Mouse (Mus musculus) A20 (cell line): ENCODE measurements at regions not wholly inside any gene's neighbourhood (a gene's known extent, or its start where the extent isn't known, plus 50 kb on each side); places are given as distances from the start of the nearest gene placed in this dataset.

Source experiments
- DNase-seq: peaks from one replicate; pipeline ENCODE4 v3.0.0-alpha.2; 2011; ENCODE audit warnings: low read depth, low spot score

- DNase-seq = no peak
These were observed 117.7 kb upstream of the Neo1 start for GRCm38 (mm10) chr9:59153945-59154344.

DNA sequence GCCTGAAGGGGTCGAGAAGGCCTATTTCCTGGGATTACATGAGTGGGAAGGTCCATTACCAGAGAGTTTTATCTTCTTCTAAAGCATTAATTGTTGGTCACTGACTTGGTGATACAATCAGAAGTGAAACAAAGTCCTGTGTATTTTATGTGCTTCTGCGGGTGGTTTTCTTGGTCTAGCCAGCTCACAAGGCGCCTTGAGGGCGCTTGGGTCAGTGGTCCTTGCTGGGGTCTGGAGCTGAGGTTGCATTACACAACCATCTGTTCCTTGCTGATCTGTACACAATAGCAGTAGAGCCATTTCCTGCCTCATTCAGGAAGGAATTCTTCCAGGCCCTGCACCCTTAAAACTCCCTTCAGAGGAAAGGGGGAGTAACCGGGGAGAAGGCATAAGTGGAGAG lies 116.9 kb upstream of the Neo1 start:
- no peak for DNase-seq

DNA sequence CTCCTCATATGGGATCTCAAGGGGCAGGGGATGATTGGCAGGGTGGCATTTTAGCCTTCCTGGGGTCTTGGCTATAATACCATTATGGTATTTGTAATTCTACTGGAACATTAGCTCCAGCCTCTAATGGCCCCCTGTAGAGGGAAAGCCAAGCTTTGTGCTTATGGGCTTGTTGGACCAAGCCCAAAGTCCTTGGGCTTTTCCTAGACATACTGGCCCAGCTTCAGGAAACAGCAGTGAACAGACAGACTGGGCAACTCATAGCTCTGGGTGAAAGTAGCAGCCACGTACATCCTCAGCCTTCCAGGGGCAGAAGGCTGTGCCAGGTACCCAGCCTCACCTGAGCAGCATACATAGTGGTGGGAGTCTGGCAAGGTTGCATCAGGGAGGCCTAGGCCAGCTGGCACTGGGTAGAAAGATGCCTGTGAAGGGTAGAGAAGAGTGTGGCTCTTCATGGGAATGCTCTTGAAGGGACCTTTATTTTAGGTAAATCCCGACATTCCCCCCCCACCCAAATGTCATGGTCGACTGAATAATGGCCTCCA lies 108.1 kb upstream of the Neo1 start:
- DNase-seq = no peak

GRCm38 (mm10) chr9:59143610-59144009 lies 107.4 kb upstream of the Neo1 start:
- DNase-seq = no peak

DNA sequence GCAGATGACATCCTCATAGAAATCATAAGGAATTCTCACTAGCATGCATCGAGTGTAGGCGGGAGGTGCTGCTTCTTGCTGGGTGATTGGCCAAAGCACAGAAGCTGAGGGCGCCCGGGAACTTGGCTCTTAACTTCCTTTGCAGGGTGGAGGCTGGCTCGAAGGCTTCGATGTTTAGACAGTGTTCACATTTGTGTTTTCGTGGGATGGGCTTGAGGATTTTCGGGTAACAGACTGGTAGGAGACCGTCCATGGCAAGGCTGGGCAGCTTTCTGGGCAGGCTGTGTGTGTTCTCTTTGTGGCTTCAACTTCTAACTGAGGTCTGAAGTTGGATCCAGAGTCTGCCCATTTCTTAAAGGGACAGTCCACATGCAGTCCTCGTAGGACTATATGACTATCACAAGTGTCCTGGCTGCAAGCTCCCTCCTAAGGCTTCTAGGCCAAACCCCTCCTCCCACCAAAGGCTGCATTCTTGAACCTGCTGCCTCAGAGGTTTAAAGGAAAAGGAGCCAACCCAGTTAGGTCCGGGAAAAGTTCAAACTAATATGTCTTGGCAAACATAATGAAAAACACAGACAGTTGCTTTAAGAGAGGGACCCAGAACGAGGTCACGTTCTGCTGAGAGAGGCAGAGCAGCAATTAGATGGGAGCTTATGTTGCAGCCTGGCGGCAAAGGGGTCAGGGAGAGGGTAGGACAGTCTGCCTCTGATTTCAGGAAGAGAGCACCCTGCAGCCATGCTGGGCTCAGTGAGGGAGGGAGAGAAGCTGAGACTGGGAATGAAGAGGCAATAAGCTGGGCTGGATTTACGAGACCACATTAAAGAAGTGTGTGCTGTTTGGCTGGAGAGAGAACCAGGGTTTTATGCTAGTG lies 98.2 kb upstream of the Neo1 start:
- DNase-seq = no peak

- DNase-seq = no peak
These were observed 93.6 kb upstream of the Neo1 start for GRCm38 (mm10) chr9:59129699-59130340.

- DNase-seq = no peak
These were observed 93.0 kb upstream of the Neo1 start for GRCm38 (mm10) chr9:59129252-59129651.

GRCm38 (mm10) chr9:59128023-59128422 lies 91.8 kb upstream of the Neo1 start:
- no peak for DNase-seq

GRCm38 (mm10) chr9:59125886-59126285 lies 89.6 kb upstream of the Neo1 start:
- DNase-seq = no peak

DNA sequence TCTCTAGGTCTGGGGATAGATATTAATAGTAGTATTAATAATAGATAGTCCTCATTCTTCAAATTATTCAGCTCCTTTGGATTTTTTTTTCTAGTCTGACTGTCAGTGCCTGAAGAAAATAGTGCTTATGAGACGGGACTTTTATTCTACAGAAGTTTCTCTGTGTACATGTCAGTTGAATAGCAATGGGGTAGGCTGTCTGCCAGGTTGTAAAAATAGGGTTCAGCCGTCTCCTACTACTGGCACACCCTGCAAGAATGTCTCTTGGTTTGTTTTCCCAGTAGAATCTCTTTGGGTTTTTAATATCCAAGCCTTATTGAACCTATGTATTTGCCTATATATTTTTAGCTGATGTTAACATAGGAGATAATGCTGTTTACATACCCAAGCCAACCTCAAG lies 80.3 kb upstream of the Neo1 start:
- DNase-seq = no peak

DNA sequence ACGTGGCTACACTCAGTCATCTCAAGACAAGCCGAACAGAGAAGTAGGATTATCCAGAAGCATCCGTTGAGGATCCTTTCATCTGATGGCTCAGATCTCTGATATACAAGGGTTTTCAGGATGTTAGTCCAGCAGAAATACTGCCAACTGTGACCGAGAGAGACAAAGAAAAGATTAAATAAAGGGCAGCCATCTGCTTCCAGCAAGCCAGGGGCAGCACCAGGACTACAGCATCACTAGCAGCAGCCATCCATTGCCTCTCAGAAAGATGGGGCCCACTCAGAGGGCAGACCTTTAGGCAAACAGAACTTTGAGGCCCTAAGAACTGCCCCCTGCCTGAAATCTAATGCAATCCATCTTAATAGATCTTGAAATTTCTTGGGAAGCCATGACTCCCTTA lies 77.6 kb upstream of the Neo1 start:
- no peak for DNase-seq

GRCm38 (mm10) chr9:59099738-59100137 lies 63.5 kb upstream of the Neo1 start:
- no peak for DNase-seq

DNA sequence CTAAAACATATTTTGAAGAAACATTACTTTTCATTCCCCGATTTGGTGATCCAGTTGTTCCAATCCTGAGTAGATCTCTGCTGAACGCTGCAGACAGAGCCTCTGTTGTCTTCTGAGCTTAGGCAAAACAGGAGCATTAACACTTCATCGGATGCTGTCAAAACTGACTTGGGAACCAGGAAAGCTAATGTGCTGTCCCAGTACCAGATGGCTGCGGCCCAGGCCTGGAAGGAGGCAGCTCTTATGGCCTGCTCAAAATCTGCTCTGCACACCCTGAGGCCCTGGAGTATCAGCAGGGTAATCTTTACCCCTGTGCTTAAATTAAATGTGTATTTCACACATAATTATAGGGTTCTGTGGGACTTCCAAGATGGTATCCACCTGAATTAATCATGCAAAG lies 61.3 kb upstream of the Neo1 start:
- no peak for DNase-seq

DNA sequence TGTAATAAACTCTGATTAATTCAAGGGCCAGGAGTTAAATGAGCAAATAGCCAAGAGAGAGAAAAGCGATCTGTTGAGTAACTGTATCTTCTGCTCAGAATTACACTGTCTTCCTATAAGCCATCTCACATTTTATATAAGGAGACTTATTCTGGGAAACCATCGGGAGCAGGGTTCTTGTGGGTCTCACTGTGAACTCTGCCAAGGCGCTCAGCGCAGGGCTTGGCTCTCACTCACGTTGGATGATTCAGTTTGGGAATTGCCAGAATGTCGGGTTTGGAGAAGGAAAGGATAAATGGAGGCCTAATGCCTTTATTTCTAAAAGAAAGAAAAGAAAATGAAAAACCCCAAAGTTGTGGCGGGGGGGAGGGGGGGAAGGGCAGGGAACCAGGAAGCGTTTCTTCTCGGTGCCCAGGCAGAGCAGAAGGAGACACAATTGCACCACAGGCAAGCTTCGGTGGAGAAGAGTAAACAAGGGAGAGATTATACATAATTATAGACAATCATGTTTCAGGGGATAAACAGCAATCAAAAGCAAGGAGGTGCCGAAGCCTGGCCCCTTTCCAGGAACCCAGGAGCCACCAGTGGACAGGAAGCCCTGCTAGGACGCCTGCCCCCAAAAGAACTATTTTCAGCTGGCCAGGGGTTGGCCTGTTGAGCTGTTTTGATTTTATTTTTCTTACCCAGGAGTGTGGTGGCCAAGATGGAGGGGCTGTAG lies 60.5 kb upstream of the Neo1 start:
- no peak for DNase-seq

DNA sequence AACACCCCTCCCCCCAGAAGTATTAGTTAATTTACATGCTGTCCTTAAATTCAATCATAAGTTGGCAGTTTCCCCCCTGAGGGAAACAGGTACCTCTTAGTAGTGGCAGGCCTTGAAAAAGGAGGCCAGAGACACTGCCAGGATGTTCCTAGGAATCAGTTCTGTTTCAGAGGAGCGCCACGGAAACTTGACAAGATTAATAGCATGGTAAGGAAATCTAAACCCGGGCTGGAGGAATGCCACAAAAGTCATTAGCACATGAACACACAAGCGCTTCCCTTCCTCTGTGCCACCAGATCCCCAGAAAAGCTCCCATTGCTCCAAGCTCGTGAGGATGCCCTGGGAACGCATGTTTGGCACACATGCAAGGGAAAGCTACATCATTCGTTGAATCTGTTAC lies 59.4 kb upstream of the Neo1 start:
- no peak for DNase-seq

DNA sequence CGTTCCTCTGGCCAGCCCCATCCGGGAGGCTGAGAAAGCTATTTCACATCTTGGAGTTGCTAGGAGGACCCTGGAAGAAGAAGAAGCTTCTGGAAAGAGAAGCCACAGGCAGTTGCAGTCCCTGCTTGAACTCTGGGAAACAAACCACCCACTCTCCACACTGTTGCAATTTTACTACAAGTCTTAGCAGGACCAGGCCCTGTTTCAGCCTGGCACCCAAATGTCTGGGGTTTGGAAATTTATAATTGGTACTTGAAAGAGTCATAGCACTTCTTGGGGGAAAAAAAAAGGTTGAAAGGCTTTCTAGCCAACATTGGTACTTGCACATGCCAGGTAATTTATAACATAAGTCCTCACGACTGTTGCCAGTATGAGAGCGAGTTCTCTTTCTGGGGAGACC lies 57.9 kb upstream of the Neo1 start:
- DNase-seq = no peak

GRCm38 (mm10) chr9:59091179-59091578 lies 54.9 kb upstream of the Neo1 start:
- DNase-seq = no peak

DNA sequence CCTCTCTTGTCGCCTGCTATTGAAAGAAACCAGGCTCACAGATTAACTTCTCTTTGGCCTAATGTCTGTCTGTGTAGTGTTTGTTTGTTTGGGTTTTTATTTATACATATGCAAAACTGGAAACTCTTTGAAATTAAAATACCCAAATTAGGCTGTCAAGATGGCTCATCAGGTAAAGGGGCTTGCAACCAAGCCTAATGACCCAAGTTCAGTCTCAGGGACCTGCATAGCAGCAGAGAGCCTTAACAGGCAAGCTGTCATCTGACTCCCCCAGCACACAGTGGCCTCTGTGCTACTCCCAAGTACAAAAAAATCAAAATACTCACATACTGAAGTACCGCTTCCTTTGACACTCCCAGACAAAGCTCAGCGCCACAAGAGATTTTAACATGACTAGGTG lies 51.5 kb upstream of the Neo1 start:
- no peak for DNase-seq

DNA sequence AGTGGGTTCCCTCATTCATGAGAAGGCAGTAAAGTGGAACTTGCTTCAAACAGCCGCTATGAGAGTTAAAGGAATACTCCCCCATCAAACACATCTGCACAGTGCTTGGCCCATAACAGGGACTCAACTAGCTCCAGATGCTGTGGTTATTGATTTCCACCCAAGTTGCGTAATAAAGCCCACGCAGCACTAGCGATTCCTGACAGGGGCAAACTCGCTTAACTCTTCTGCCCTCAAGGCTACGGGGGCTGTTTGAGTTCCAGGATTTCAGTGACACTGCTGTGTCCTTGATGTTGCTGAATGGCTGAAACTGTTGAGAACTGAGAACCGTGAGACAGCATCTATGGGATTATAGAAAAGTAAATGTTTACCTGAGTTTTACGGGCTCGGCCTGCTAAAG lies 50.9 kb upstream of the Neo1 start:
- no peak for DNase-seq

DNA sequence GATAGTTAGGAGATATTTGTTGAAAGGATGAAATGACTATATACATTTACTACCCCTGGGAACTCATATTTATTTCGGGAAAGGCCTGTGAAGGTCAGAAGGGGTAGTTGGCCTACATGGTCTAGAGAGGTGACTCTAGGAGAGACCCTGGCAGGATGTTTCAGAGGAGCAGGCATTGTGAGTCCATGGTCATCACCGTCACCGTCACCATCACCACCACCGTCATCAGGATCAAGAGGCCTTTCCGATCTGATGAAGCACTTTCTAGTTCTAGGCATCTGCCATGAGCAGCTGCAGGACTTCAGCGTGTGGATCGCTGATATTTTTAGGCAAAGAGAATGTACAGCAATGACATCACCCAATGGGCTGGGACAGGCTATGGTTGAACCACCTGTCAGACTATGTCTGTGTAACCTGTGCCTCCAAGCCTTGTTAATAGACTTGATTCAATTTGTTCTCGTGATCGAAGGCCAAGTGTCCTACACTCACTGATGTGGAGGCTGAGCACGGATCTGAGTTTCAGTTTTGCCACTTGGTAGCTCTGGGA lies 50.4 kb upstream of the Neo1 start:
- DNase-seq = no peak
